Mouse (Mus musculus): ENCODE measurements around the gene Prps1l1. TPM values are rescaled to one million over a fixed set of nuclear protein-coding genes. Genes with fewer than 3 reads are reported as not detected.

The Prps1l1 gene
- total and polyA plus RNA-seq, 2 experiments from 2014 or later: not detected

DNA sequence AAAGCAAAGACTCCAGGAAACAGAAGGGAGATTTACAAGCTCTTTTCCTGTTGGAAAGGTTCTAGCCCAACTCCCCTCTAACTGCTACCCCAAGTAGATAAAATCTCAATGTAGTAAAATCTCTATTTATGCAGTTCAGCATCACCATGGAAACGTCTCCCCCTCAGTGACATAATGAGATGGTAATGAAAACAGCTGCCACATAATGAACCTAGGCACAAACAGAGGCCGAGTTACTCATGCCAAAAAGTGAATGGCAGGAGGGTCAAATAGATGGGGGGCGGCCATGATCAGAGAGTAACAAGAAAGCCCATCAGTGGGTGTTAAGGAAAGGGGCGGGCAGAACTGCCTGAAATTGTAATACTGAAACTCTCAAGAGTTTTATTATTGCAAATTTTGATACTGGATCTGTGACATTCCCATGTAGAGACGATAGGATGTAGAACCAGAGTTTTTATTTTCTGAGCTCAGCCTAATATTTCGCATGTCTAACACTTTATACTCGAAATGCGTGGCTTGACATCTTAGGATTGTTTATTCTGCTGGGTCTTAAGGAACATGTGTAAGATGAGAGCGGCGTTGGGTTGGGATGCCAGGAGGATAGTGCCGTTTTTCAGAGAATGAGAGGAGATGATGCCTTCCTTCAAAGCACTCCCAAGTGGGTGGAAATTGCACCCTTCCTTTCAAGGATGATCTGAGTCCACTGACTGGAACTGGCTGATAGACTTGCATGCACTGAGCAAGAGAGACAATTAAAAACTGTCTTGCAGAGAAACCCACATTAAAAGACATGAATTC lies 24.0 kb downstream of the Prps1l1 start:
- WGBS: 25% methylated on average over 11 of the region's 11 CpGs
- Histone ChIP-seq H3K4me3 (ENCODE audit: low read length) (no peak overlapping the region), H3K27me3 (ENCODE audit: insufficient read depth, low read length) (no peaks in the 10 kb centered on the region), H3K36me3 (ENCODE audit: insufficient read depth, low read length) (no peaks in the 10 kb centered on the region), H3K4me1 (ENCODE audit: insufficient read depth, low read length) (no peaks in the 10 kb centered on the region), H3K4me2 (ENCODE audit: low read depth, low read length) (no peak overlapping the region), H3K9me3 (ENCODE audit: low read length) (no peaks in the 10 kb centered on the region), H3K9ac (replicated peaks; ENCODE audit: low read length) (no peak overlapping the region), H3K27ac (peak overlapping the region; percentile 8; the same call in 1 of the 2 replicates)
- TF ChIP-seq CTCF (IDR thresholded peaks at IDR 0.05; ENCODE audit: low read depth): no peak
- DNase-seq (ENCODE audit: low spot score): peak; percentile 77
- peak; percentile 88 for ATAC-seq

GRCm38 (mm10) chr12:35011462-35011861 lies 26.9 kb downstream of the Prps1l1 start:
- Histone ChIP-seq H3K36me3 (ENCODE audit: insufficient read depth, low read length) (no peaks in the 10 kb centered on the region), H3K9ac (replicated peaks; ENCODE audit: low read length) (no peak overlapping the region), H3K4me1 (ENCODE audit: insufficient read depth, low read length) (no peaks in the 10 kb centered on the region), H3K4me3 (ENCODE audit: low read length) (no peak overlapping the region), H3K4me2 (ENCODE audit: low read depth, low read length) (no peak overlapping the region), H3K27me3 (ENCODE audit: insufficient read depth, low read length) (no peaks in the 10 kb centered on the region), H3K9me3 (ENCODE audit: low read length) (no peaks in the 10 kb centered on the region), H3K27ac (no peak overlapping the region)
- DNase-seq (ENCODE audit: low spot score): no peak
- TF ChIP-seq CTCF (IDR thresholded peaks at IDR 0.05; ENCODE audit: low read depth): no peak
- ATAC-seq: no peak
- WGBS: 48% methylated on average over 1 of the region's 1 CpGs

- Histone ChIP-seq H3K4me1 (ENCODE audit: insufficient read depth, low read length) (no peaks in the 10 kb centered on the region), H3K4me3 (ENCODE audit: low read length) (no peak overlapping the region), H3K27ac (no peak overlapping the region), H3K27me3 (ENCODE audit: insufficient read depth, low read length) (no peaks in the 10 kb centered on the region), H3K9ac (replicated peaks; ENCODE audit: low read length) (no peak overlapping the region), H3K36me3 (ENCODE audit: insufficient read depth, low read length) (no peaks in the 10 kb centered on the region), H3K4me2 (ENCODE audit: low read depth, low read length) (no peak overlapping the region), H3K9me3 (ENCODE audit: low read length) (no peaks in the 10 kb centered on the region)
- TF ChIP-seq CTCF (IDR thresholded peaks at IDR 0.05; ENCODE audit: low read depth): no peak
- DNase-seq (ENCODE audit: low spot score): no peak
- 54% methylated on average over 2 of the region's 2 CpGs for WGBS
- no peak for ATAC-seq
Measured at GRCm38 (mm10) chr12:35013950-35014349, 29.4 kb downstream of the Prps1l1 start.

DNA sequence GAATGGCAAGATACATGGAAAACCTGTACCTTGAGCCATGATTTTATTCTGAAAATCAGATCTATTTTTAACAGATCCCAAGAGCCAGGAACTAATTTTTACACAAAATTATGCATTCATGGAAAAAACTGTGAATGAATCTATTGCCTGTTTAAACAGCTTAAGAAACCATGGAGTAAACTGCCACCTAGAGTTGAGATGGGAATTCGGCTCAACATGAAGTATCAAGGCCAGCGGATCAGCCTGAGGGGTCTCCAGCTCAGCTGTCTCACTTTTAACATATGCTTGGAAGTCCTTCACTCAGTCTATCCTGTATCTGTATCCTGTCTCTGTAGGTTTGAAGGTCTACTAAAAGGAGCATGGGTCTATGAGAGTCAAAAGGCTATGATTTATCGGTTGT lies 31.5 kb downstream of the Prps1l1 start:
- Histone ChIP-seq H3K27ac (no peak overlapping the region), H3K4me3 (ENCODE audit: low read length) (no peak overlapping the region), H3K36me3 (ENCODE audit: insufficient read depth, low read length) (no peaks in the 10 kb centered on the region), H3K9ac (replicated peaks; ENCODE audit: low read length) (no peak overlapping the region), H3K4me1 (ENCODE audit: insufficient read depth, low read length) (no peaks in the 10 kb centered on the region), H3K9me3 (ENCODE audit: low read length) (no peaks in the 10 kb centered on the region), H3K4me2 (ENCODE audit: low read depth, low read length) (no peak overlapping the region), H3K27me3 (ENCODE audit: insufficient read depth, low read length) (no peaks in the 10 kb centered on the region)
- no peak for ATAC-seq
- DNase-seq (ENCODE audit: low spot score): peak; percentile 81
- peak; percentile 71 for TF ChIP-seq CTCF (IDR thresholded peaks at IDR 0.05; ENCODE audit: low read depth)
- 44% methylated on average over 3 of the region's 3 CpGs for WGBS

DNA sequence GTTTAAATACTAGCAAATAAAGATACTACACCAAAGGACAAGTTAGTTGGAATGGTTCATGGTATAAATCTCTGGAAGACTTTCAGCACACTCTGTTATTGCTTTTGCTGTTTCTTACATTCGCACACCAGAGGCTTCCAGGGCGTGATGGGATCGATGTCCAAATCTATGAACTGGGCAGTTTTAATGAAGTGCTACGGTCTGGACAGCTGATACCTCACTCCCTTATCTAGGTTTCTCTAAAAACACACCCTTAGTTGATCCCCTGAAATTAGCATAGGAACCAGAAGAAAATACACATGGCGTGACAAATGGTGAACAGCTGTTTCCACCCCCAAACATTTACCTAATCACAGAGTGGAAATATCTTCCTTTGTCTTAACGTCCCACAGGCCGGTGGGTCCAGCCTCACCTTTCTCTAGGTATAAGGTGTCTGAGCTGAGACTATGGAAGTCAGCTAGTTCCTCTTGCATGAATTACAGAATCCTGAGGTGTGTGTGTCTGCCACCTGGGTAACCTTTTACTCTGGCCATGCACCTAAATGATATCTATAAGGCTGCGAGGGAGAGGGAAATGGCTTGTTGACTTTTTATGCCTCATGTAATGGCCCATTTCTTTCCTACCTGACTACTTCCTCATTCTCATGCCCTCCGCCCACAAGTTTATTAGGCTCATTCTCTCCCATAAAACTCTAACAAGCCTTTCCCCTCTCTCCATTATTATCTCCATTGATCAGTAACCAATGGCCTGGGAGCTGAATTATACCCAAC lies 32.1 kb downstream of the Prps1l1 start:
- H3K4me1 ChIP-seq (ENCODE audit: insufficient read depth, low read length): no peaks in the 10 kb centered on the region
- no peak for TF ChIP-seq CTCF (IDR thresholded peaks at IDR 0.05; ENCODE audit: low read depth)
- 89% methylated on average over 9 of the region's 9 CpGs for WGBS

DNA sequence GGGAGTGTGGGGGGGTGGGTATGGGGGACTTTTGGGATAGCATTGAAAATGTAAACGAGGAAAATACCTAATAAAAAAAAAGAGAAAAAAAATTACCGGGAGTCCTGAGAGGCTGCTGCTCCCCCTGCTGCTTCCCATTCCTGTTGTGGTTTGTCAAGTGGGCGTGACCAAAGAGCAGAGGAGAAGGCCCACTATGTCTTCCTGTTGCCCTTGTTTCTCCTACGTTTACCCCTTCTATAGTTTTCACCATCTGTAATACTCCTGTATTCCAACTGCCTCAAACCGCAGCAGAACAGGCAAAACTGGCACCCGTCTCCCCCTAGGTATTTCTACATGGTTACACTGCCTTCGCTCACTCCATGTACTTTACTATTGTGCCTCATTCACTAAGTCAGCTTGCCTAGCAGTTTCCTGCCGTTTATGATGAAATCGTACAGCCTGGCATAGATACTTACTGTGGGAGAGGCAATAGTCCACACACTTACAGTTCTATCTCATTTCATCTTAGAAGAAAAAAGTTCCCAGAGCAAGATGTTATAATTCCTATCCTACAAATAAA lies 34.2 kb downstream of the Prps1l1 start:
- Histone ChIP-seq H3K9me3 (ENCODE audit: low read length) (no peaks in the 10 kb centered on the region), H3K27ac (no peak overlapping the region), H3K4me1 (ENCODE audit: insufficient read depth, low read length) (no peaks in the 10 kb centered on the region), H3K4me3 (ENCODE audit: low read length) (no peak overlapping the region), H3K27me3 (ENCODE audit: insufficient read depth, low read length) (no peaks in the 10 kb centered on the region), H3K36me3 (ENCODE audit: insufficient read depth, low read length) (no peaks in the 10 kb centered on the region), H3K4me2 (ENCODE audit: low read depth, low read length) (no peak overlapping the region), H3K9ac (replicated peaks; ENCODE audit: low read length) (no peak overlapping the region)
- 77% methylated on average over 9 of the region's 9 CpGs for WGBS
- TF ChIP-seq CTCF (IDR thresholded peaks at IDR 0.05; ENCODE audit: low read depth): no peak
- ATAC-seq: no peak
- no peak for DNase-seq (ENCODE audit: low spot score)

More for the DNA sequence above, 32.1 kb downstream of the Prps1l1 start:
- no peak for ATAC-seq
- no peak overlapping the region for H3K4me3 ChIP-seq (ENCODE audit: low read length)
- DNase-seq (ENCODE audit: low spot score): no peak
- H3K9ac ChIP-seq (replicated peaks; ENCODE audit: low read length): no peak overlapping the region
- H3K27me3 ChIP-seq (ENCODE audit: insufficient read depth, low read length): no peaks in the 10 kb centered on the region
- H3K9me3 ChIP-seq (ENCODE audit: low read length): no peaks in the 10 kb centered on the region
- H3K36me3 ChIP-seq (ENCODE audit: insufficient read depth, low read length): no peaks in the 10 kb centered on the region
- no peak overlapping the region for H3K27ac ChIP-seq
- no peak overlapping the region for H3K4me2 ChIP-seq (ENCODE audit: low read depth, low read length)
